8 mouse cellular contexts compared by ENCODE assay signal in genomic region chr13:44673337-44673966, GRCm38 (mm10). TPM values are rescaled to one million over a fixed set of nuclear protein-coding genes. Genes with fewer than 3 reads are reported as not detected.
DNase-seq lines count a peak whose midpoint lies in the region; ATAC-seq and TF ChIP-seq lines count a peak whose summit lies in the region.

No protein-coding gene starts in this region.

- H3K4me2 ChIP-seq in forebrain, embryonic 12.5 days: peak overlapping the region; percentile 37
- peak overlapping the region; percentile 34; the same call in 1 of the 2 replicates for H3K4me2 ChIP-seq in limb, embryonic 14.5 days (replicated peaks; ENCODE audit: low read depth, low read length, severe bottlenecking)

- ATAC-seq in forebrain, embryonic 12.5 days (ENCODE audit: low FRiP score): no peak
- ATAC-seq in limb, embryonic 14.5 days (ENCODE audit: low FRiP score, low read depth): no peak

- peaks cover 8% of the 10 kb centered on the region for H3K4me1 ChIP-seq in thymus, adult 2 months (replicated peaks; ENCODE audit: control insufficient read depth, insufficient read depth, low read length)
- H3K4me1 ChIP-seq in forebrain, embryonic 12.5 days: no peaks in the 10 kb centered on the region; the same call in 1 of the 2 replicates
- H3K4me1 ChIP-seq in limb, embryonic 14.5 days (ENCODE audit: control insufficient read depth, insufficient read depth, low read length): peaks cover 9% of the 10 kb centered on the region

- peak; percentile 3 to 52 for DNase-seq in frontal cortex, adult 2 months (ENCODE audit: extremely low spot score in 1 of 2, low spot score in 1 of 2)
- DNase-seq in frontal cortex, postnatal 14 days (ENCODE audit: low spot score in 2 of 2): no peak
- no peak for DNase-seq in thymus, adult 2 months
- no peak for DNase-seq in thymus, postnatal 10 days (ENCODE audit: low spot score in 2 of 2)
- DNase-seq in limb, embryonic 14.5 days (ENCODE audit: low spot score): peak; percentile 4
- DNase-seq in retina, postnatal 1 day: peak; percentile 50
- DNase-seq in adrenal gland, adult 8-10 months: no peak

- no peaks in the 10 kb centered on the region for H3K9me3 ChIP-seq in forebrain, embryonic 12.5 days
- H3K9me3 ChIP-seq in limb, embryonic 14.5 days (ENCODE audit: control insufficient read depth, low read length): no peaks in the 10 kb centered on the region

- H3K9ac ChIP-seq in forebrain, embryonic 12.5 days: no peak overlapping the region
- H3K9ac ChIP-seq in limb, embryonic 14.5 days (ENCODE audit: low read depth, low read length, severe bottlenecking): no peak overlapping the region

- no peaks in the 10 kb centered on the region for H3K36me3 ChIP-seq in thymus, adult 2 months (ENCODE audit: control insufficient read depth, insufficient read depth, low read length)
- no peaks in the 10 kb centered on the region for H3K36me3 ChIP-seq in forebrain, embryonic 12.5 days (replicated peaks)
- no peaks in the 10 kb centered on the region for H3K36me3 ChIP-seq in limb, embryonic 14.5 days (ENCODE audit: control insufficient read depth, insufficient read depth, low read length)

- H3K27me3 ChIP-seq in thymus, adult 2 months (ENCODE audit: control insufficient read depth, insufficient read depth, low read length): no peaks in the 10 kb centered on the region
- H3K27me3 ChIP-seq in forebrain, embryonic 12.5 days: peaks cover 19% of the 10 kb centered on the region
- H3K27me3 ChIP-seq in limb, embryonic 14.5 days (ENCODE audit: control insufficient read depth, insufficient read depth, low read length): no peaks in the 10 kb centered on the region

- H3K27ac ChIP-seq in thymus, adult 2 months (ENCODE audit: control insufficient read depth, insufficient read depth, low read length): no peak overlapping the region
- H3K27ac ChIP-seq in forebrain, embryonic 12.5 days: no peak overlapping the region
- H3K27ac ChIP-seq in limb, embryonic 14.5 days (replicated peaks; ENCODE audit: low read depth, low read length): no peak overlapping the region

- no peak for TF ChIP-seq CTCF in thymus, adult 2 months (IDR thresholded peaks at IDR 0.05; ENCODE audit: borderline replicate concordance, control insufficient read depth, extremely low read depth, insufficient read depth, low read length, poor library complexity)

- WGBS in thymus, adult 2 months: 12% methylated on average over 20 of the region's 20 CpGs
- WGBS in forebrain, embryonic 12.5 days: 33% methylated on average over 20 of the region's 20 CpGs
- 11% methylated on average over 20 of the region's 20 CpGs for WGBS in limb, embryonic 14.5 days

- TF ChIP-seq POLR2A in thymus, adult 2 months (IDR thresholded peaks at IDR 0.05; ENCODE audit: control insufficient read depth, extremely low read depth, insufficient read depth, low read length, poor library complexity): no peak
- TF ChIP-seq POLR2A in limb, embryonic 14.5 days (IDR thresholded peaks at IDR 0.05; ENCODE audit: borderline replicate concordance, extremely low read depth, insufficient read depth, insufficient read length): no peak

- H3K4me3 ChIP-seq in thymus, adult 2 months (ENCODE audit: control insufficient read depth, insufficient read depth, low read length): peak overlapping the region; percentile 17
- no peak overlapping the region for H3K4me3 ChIP-seq in forebrain, embryonic 12.5 days (replicated peaks)
- peak overlapping the region; percentile 12; the same call in 1 of the 2 replicates for H3K4me3 ChIP-seq in limb, embryonic 14.5 days (replicated peaks; ENCODE audit: low read length)

RNA-seq across cellular contexts. Expression of gene Jarid2, which starts 55.8 kb away (rescaled TPM):
- polyA plus RNA-seq in frontal cortex, adult 2 months (2012; rRNA removed): 25.2 and 27.7 TPM in 2 replicates
- polyA plus RNA-seq in thymus, adult 2 months (2012; rRNA removed): 23.7 and 24.8 TPM in 2 replicates
- 67.3 and 70.4 TPM in 2 replicates for polyA plus RNA-seq in forebrain, embryonic 12.5 days (2016; fragmentation: Nextera tagmentation; extraction: Ambion mirVana)
- polyA plus RNA-seq in limb, embryonic 14.5 days (2012; rRNA removed): 25.7 and 29.9 TPM in 2 replicates
- 22.8 and 28.4 TPM in 2 replicates for polyA plus RNA-seq in limb, embryonic 14.5 days (2014; fragmentation: Nextera tagmentation; extraction: Ambion mirVana)
- 10 to 100 TPM; 32.9 to 48.1 (median 37.8) TPM for total RNA-seq in adrenal gland, adult 8-10 months (2022)

Comparison
In these comparisons a context has a peak if more than half of its experiments do, and no peak if none do; other contexts are left out.
1. DNase-seq: peak in frontal cortex, adult 2 months (2 of 2), limb, embryonic 14.5 days (single experiment) and retina, postnatal 1 day (single experiment); none in frontal cortex, postnatal 14 days (0 of 2), thymus, adult 2 months (single experiment), thymus, postnatal 10 days (0 of 2) and adrenal gland, adult 8-10 months (single experiment).